Mouse (Mus musculus): ENCODE measurements at regions not wholly inside any gene's neighbourhood (a gene's known extent, or its start where the extent isn't known, plus 50 kb on each side); places are given as distances from the start of the nearest gene placed in this dataset.

- Histone ChIP-seq H3K9me3 (ENCODE audit: control insufficient read depth, low read length) (peaks cover 2% of the 10 kb centered on the region; the same call in 1 of the 2 replicates), H3K4me1 (ENCODE audit: control insufficient read depth) (no peaks in the 10 kb centered on the region), H3K4me3 (replicated peaks) (no peak overlapping the region), H3K27me3 (ENCODE audit: control insufficient read depth) (no peaks in the 10 kb centered on the region), H3K36me3 (ENCODE audit: control insufficient read depth) (no peaks in the 10 kb centered on the region)
- TF ChIP-seq TAL1 (IDR thresholded peaks at IDR 0.05; ENCODE audit: low read length) (no peak), GATA1 (IDR thresholded peaks at IDR 0.05; ENCODE audit: low read length) (no peak)
Observed at GRCm38 (mm10) chr2:133279275-133279674, 272.7 kb upstream of the Bmp2 start.

- Histone ChIP-seq H3K36me3 (ENCODE audit: control insufficient read depth) (no peaks in the 10 kb centered on the region), H3K9me3 (ENCODE audit: control insufficient read depth, low read length) (peaks cover 2% of the 10 kb centered on the region; the same call in 1 of the 2 replicates), H3K4me1 (ENCODE audit: control insufficient read depth) (no peaks in the 10 kb centered on the region), H3K4me3 (replicated peaks) (no peak overlapping the region), H3K27me3 (ENCODE audit: control insufficient read depth) (no peaks in the 10 kb centered on the region)
- no peak for TF ChIP-seq GATA1 (IDR thresholded peaks at IDR 0.05; ENCODE audit: low read length)
- no peak for TF ChIP-seq TAL1 (IDR thresholded peaks at IDR 0.05; ENCODE audit: low read length)
Observed at GRCm38 (mm10) chr2:133282692-133283091, 269.3 kb upstream of the Bmp2 start.

- H3K4me1 ChIP-seq (ENCODE audit: control insufficient read depth): no peaks in the 10 kb centered on the region
- no peak for TF ChIP-seq GATA1 (IDR thresholded peaks at IDR 0.05; ENCODE audit: low read length)
- TF ChIP-seq TAL1 (IDR thresholded peaks at IDR 0.05; ENCODE audit: low read length): no peak
- H3K4me3 ChIP-seq (replicated peaks): no peak overlapping the region
- H3K27me3 ChIP-seq (ENCODE audit: control insufficient read depth): no peaks in the 10 kb centered on the region
- peaks cover 2% of the 10 kb centered on the region; the same call in 1 of the 2 replicates for H3K9me3 ChIP-seq (ENCODE audit: control insufficient read depth, low read length)
- no peaks in the 10 kb centered on the region for H3K36me3 ChIP-seq (ENCODE audit: control insufficient read depth)
Observed at GRCm38 (mm10) chr2:133283709-133284108, 268.2 kb upstream of the Bmp2 start.

GRCm38 (mm10) chr2:133294136-133294535 lies 257.8 kb upstream of the Bmp2 start:
- H3K4me1 ChIP-seq (ENCODE audit: control insufficient read depth): no peaks in the 10 kb centered on the region
- no peaks in the 10 kb centered on the region for H3K9me3 ChIP-seq (ENCODE audit: control insufficient read depth, low read length)
- no peak overlapping the region for H3K4me3 ChIP-seq (replicated peaks)
- TF ChIP-seq TAL1 (IDR thresholded peaks at IDR 0.05; ENCODE audit: low read length) (no peak), GATA1 (IDR thresholded peaks at IDR 0.05; ENCODE audit: low read length) (no peak)
- H3K36me3 ChIP-seq (ENCODE audit: control insufficient read depth): no peaks in the 10 kb centered on the region
- no peaks in the 10 kb centered on the region for H3K27me3 ChIP-seq (ENCODE audit: control insufficient read depth)

DNA sequence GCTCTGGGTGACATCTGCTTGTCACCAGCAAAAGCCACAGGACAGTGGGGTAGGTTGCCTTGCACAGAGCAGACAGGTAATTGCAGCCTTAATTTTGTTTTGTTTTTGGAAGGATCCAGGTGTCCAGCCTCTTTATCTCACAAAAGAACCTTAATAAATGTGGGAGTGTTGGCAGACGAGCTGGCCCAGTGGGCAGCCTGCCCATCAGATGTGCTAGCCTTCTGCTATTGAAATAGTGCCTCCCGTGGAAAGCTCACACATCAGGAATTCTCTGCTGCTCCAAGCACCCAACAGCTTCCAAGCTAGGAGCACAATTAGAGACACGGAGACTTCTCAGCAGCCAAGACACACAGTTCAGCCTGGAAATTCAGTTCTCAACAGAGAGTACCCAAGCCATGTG lies 246.0 kb upstream of the Bmp2 start:
- Histone ChIP-seq H3K9me3 (ENCODE audit: control insufficient read depth, low read length) (no peaks in the 10 kb centered on the region), H3K4me3 (replicated peaks) (no peak overlapping the region)

DNA sequence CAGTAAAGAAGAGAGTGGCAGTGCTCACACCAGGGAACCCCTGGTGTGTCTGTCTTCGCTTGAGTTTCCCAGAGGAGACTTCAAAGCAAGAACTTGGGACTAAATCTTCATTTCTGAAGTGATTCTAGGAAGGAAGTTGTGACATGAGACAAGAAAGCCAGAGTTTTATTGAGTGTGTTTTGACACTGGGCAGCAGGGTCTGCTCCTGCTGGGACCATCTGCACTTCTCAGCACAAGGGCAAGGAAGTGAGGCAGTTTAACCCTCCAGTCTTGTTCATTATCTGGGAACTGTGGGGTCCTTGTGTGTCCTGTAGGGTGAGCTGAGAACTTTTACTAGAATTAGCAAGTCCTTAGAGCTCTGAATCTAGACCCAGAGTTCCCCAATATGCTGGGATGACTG lies 241.0 kb upstream of the Bmp2 start:
- H3K9me3 ChIP-seq (ENCODE audit: control insufficient read depth, low read length): no peaks in the 10 kb centered on the region
- H3K4me3 ChIP-seq (replicated peaks): no peak overlapping the region
- TF ChIP-seq TAL1 (IDR thresholded peaks at IDR 0.05; ENCODE audit: low read length): no peak
- no peak for TF ChIP-seq GATA1 (IDR thresholded peaks at IDR 0.05; ENCODE audit: low read length)
- no peaks in the 10 kb centered on the region for H3K4me1 ChIP-seq (ENCODE audit: control insufficient read depth)
- H3K27me3 ChIP-seq (ENCODE audit: control insufficient read depth): no peaks in the 10 kb centered on the region
- no peaks in the 10 kb centered on the region for H3K36me3 ChIP-seq (ENCODE audit: control insufficient read depth)

More for the DNA sequence above, 246.0 kb upstream of the Bmp2 start:
- Histone ChIP-seq H3K4me1 (ENCODE audit: control insufficient read depth) (no peaks in the 10 kb centered on the region), H3K36me3 (ENCODE audit: control insufficient read depth) (no peaks in the 10 kb centered on the region), H3K27me3 (ENCODE audit: control insufficient read depth) (no peaks in the 10 kb centered on the region)
- TF ChIP-seq GATA1 (IDR thresholded peaks at IDR 0.05; ENCODE audit: low read length) (no peak), TAL1 (IDR thresholded peaks at IDR 0.05; ENCODE audit: low read length) (no peak)

DNA sequence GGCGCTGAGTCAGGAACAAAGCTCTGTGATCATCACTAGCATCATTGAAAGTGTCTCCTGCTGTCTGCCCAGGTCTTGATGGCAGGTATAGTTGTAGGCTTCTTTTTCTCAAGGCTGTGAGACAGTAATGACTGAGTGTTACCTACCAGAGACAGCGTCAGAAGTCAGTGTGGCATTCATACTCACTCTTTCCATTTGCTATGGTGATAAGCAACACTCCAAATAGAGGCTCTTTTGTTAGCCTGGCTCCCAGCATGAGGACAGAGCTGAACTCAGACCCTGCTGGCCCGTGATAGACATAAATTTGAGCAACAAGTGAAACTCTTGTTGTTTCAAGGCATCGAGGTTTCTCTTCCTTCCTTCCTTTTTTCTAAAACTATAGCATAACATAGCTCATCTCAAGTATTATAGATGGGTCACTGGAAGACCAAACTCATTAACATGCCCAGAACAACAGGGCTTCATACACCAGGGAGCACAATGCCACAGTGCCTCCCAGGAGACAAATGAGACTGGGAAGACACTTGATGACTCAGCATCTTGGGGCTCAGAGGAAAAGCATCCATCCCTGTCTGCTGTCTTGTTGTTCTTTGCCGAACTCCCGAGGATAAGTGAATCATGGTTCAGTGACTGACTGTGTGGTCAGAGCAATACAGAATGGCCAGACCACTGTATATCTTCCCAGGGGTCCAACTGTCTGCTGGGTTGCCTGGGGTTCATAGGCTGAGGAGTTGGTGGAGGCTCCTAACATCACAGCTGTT lies 225.5 kb upstream of the Bmp2 start:
- Histone ChIP-seq H3K9me3 (ENCODE audit: control insufficient read depth, low read length) (no peaks in the 10 kb centered on the region), H3K36me3 (ENCODE audit: control insufficient read depth) (no peaks in the 10 kb centered on the region), H3K4me3 (replicated peaks) (no peak overlapping the region), H3K27me3 (ENCODE audit: control insufficient read depth) (no peaks in the 10 kb centered on the region), H3K4me1 (ENCODE audit: control insufficient read depth) (no peaks in the 10 kb centered on the region)
- TF ChIP-seq TAL1 (IDR thresholded peaks at IDR 0.05; ENCODE audit: low read length) (no peak), GATA1 (IDR thresholded peaks at IDR 0.05; ENCODE audit: low read length) (no peak)

- Histone ChIP-seq H3K27me3 (ENCODE audit: control insufficient read depth) (no peaks in the 10 kb centered on the region), H3K4me3 (replicated peaks) (no peak overlapping the region), H3K9me3 (ENCODE audit: control insufficient read depth, low read length) (no peaks in the 10 kb centered on the region), H3K4me1 (ENCODE audit: control insufficient read depth) (no peaks in the 10 kb centered on the region), H3K36me3 (ENCODE audit: control insufficient read depth) (no peaks in the 10 kb centered on the region)
- TF ChIP-seq GATA1 (IDR thresholded peaks at IDR 0.05; ENCODE audit: low read length): no peak
Observed at GRCm38 (mm10) chr2:133327653-133328052, 224.3 kb upstream of the Bmp2 start.

GRCm38 (mm10) chr2:133336177-133336901 lies 215.6 kb upstream of the Bmp2 start:
- H3K27me3 ChIP-seq (ENCODE audit: control insufficient read depth): no peaks in the 10 kb centered on the region
- H3K4me1 ChIP-seq (ENCODE audit: control insufficient read depth): no peaks in the 10 kb centered on the region
- no peaks in the 10 kb centered on the region for H3K36me3 ChIP-seq (ENCODE audit: control insufficient read depth)
- no peak for TF ChIP-seq GATA1 (IDR thresholded peaks at IDR 0.05; ENCODE audit: low read length)
- TF ChIP-seq TAL1 (IDR thresholded peaks at IDR 0.05; ENCODE audit: low read length): no peak
- H3K4me3 ChIP-seq (replicated peaks): no peak overlapping the region
- no peaks in the 10 kb centered on the region for H3K9me3 ChIP-seq (ENCODE audit: control insufficient read depth, low read length)

Data from erythroblast, embryonic 14.5 days (primary cell).